Mouse (Mus musculus): ENCODE data around the gene Retnlb.

DNA sequence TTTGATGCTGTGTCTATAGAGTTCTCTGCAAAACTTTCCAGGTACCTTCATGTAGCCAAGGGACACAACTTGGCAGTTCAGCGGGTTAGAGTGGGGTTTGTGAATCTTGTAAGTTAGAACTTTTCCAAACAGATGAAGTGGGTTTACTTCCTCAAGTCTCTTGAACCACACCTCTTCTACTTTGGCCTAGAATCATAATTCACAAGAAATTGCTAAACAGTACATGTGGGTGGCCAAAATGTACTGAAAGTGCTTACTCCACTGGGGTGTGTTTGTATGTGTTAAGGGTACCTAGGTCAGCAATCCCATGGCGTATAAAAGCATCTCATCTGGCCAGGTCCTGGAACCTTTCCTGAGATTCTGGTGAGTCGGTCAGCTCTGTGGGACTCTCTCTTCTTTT, 25.6 kb downstream of the Retnlb start, which contains the start of gene Retnla:
- no peak for TF ChIP-seq CTCF (IDR thresholded peaks at IDR 0.05; ENCODE audit: low read depth)
- no peak for TF ChIP-seq EP300 (IDR thresholded peaks at IDR 0.05; ENCODE audit: low read depth)

Data from liver, postnatal 0 days (tissue).